Mouse (Mus musculus): ENCODE measurements around the gene Abhd2. TPM values are rescaled to one million over a fixed set of nuclear protein-coding genes. Genes with fewer than 3 reads are reported as not detected.

Gene Abhd2
- polyA plus RNA-seq, 1 experiment = 80.4 TPM

GRCm38 (mm10) chr7:79394666-79395065 lies 121.7 kb downstream of the Abhd2 start:
- TF ChIP-seq CTCF (IDR thresholded peaks at IDR 0.05; ENCODE audit: borderline replicate concordance, insufficient read depth, low read length) = no peak
- H3K4me3 ChIP-seq (ENCODE audit: insufficient read depth, low read length) = no peak overlapping the region
- no peaks in the 10 kb centered on the region for H3K4me1 ChIP-seq (ENCODE audit: control insufficient read depth, insufficient read depth, low read length)
- H3K27ac ChIP-seq (ENCODE audit: insufficient read depth, low read length) = no peak overlapping the region

GRCm38 (mm10) chr7:79395186-79395585 lies 122.2 kb downstream of the Abhd2 start:
- no peak for TF ChIP-seq POLR2A (IDR thresholded peaks at IDR 0.05; ENCODE audit: low read depth, low read length)
- no peak for TF ChIP-seq CTCF (IDR thresholded peaks at IDR 0.05; ENCODE audit: borderline replicate concordance, insufficient read depth, low read length)
- Histone ChIP-seq H3K27ac (ENCODE audit: insufficient read depth, low read length) (no peak overlapping the region), H3K4me3 (ENCODE audit: insufficient read depth, low read length) (no peak overlapping the region), H3K4me1 (ENCODE audit: control insufficient read depth, insufficient read depth, low read length) (no peaks in the 10 kb centered on the region)

GRCm38 (mm10) chr7:79397446-79397963 lies 124.5 kb downstream of the Abhd2 start:
- H3K27ac ChIP-seq (ENCODE audit: insufficient read depth, low read length) = no peak overlapping the region
- no peak for TF ChIP-seq CTCF (IDR thresholded peaks at IDR 0.05; ENCODE audit: borderline replicate concordance, insufficient read depth, low read length)
- TF ChIP-seq POLR2A (IDR thresholded peaks at IDR 0.05; ENCODE audit: low read depth, low read length) = no peak
- H3K4me1 ChIP-seq (ENCODE audit: control insufficient read depth, insufficient read depth, low read length) = no peaks in the 10 kb centered on the region
- H3K4me3 ChIP-seq (ENCODE audit: insufficient read depth, low read length) = no peak overlapping the region

DNA sequence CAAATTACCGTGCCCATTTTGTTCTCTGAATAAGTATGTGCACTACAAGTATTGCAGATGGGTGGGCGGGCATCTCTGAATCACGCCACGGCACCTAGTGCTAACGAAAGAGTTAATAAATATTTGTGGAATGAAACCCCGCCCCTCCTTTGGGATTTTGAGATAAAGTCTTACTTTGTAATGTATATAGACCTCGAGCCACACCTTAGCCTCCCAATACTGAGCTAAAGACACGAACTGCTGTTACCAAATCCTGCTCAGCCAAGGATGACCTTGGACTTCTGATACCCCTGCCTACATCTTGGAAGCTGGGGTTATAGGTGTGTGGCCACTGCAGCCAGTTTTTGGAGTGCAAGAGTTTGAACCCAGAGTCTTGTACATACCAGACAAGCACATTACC lies 125.4 kb downstream of the Abhd2 start:
- no peaks in the 10 kb centered on the region for H3K4me1 ChIP-seq (ENCODE audit: control insufficient read depth, insufficient read depth, low read length)
- TF ChIP-seq POLR2A (IDR thresholded peaks at IDR 0.05; ENCODE audit: low read depth, low read length) = no peak
- no peak for TF ChIP-seq CTCF (IDR thresholded peaks at IDR 0.05; ENCODE audit: borderline replicate concordance, insufficient read depth, low read length)
- no peak overlapping the region for H3K4me3 ChIP-seq (ENCODE audit: insufficient read depth, low read length)
- no peak overlapping the region for H3K27ac ChIP-seq (ENCODE audit: insufficient read depth, low read length)

DNA sequence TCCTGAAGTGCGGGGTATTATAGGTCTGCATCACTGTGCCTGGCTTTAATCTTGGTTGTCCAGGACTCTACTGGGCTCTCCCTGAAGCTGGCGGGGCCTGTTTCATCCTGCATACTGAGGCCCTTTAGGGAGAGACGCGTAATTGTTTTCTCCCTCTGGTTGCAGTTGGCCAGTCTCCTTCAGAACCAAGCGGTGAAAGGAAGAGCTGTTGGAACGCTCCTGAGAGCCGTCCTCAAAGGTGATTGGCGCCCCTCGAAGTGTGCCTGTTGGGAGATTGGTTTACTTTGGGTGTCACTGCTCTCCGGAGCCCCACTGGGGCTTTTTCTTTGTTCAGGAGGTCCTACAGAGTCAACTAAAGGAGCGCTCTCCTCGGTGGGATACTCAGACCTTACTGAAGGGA lies 126.0 kb downstream of the Abhd2 start:
- Histone ChIP-seq H3K27ac (ENCODE audit: insufficient read depth, low read length) (no peak overlapping the region), H3K4me3 (ENCODE audit: insufficient read depth, low read length) (no peak overlapping the region), H3K4me1 (ENCODE audit: control insufficient read depth, insufficient read depth, low read length) (no peaks in the 10 kb centered on the region)
- no peak for TF ChIP-seq CTCF (IDR thresholded peaks at IDR 0.05; ENCODE audit: borderline replicate concordance, insufficient read depth, low read length)

GRCm38 (mm10) chr7:79400296-79400695 lies 127.3 kb downstream of the Abhd2 start:
- H3K4me3 ChIP-seq (ENCODE audit: insufficient read depth, low read length) = no peak overlapping the region
- TF ChIP-seq POLR2A (IDR thresholded peaks at IDR 0.05; ENCODE audit: low read depth, low read length) (no peak), CTCF (IDR thresholded peaks at IDR 0.05; ENCODE audit: borderline replicate concordance, insufficient read depth, low read length) (no peak)
- H3K4me1 ChIP-seq (ENCODE audit: control insufficient read depth, insufficient read depth, low read length) = no peaks in the 10 kb centered on the region
- no peak overlapping the region for H3K27ac ChIP-seq (ENCODE audit: insufficient read depth, low read length)

DNA sequence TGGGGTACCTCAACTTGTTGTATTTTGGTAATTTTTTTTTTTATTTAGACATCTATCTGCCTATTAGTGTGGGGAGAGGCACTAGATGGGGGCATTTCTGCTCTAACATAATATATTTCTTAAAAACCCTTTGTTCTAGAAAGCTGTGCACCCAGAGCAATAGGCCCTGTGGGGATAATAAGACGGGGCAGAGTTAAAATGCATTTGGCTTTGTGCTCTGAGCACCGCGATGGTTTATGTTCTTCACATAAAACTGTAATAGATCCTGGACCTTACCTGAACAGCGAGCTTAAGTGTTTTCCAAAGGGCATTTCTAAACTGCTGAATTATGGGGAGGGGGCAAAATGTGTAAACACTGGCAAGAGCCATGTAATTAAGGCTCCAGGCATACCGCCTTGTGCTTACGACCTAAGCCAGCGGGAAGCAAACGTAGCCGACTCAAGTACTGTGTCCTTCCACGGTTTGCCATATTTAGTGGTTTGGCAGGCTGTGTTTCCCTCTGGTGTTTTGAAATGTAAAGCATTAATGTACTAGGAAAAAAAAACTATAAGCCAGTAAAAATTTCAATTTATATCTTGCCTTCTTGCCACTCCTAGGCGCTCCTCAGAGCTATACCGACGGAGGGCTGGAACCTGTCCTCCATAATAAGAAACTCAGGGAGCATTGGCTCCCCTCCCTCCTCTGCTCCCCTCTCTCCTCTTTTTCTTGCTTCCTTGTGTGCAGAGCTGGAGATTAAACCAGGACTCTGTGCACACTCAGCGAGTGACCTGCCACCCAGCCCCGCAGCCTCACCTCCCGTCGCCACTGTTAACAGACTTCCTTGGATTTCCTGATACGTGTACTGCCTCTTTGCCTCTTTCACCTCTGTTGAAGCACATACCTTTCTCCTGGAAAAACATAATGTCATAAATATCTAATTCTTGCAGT lies 141.7 kb downstream of the Abhd2 start:
- Histone ChIP-seq H3K4me3 (ENCODE audit: insufficient read depth, low read length) (no peak overlapping the region), H3K27ac (ENCODE audit: insufficient read depth, low read length) (no peak overlapping the region), H3K4me1 (ENCODE audit: control insufficient read depth, insufficient read depth, low read length) (no peaks in the 10 kb centered on the region)
- no peak for TF ChIP-seq CTCF (IDR thresholded peaks at IDR 0.05; ENCODE audit: borderline replicate concordance, insufficient read depth, low read length)
- TF ChIP-seq POLR2A (IDR thresholded peaks at IDR 0.05; ENCODE audit: low read depth, low read length) = no peak

Other genes with a start within 250 kb of the Abhd2 start
- 4.5 and 10.4 TPM in 2 replicates for gene Acan, start 219.7 kb upstream of the Abhd2 start, polyA plus RNA-seq (2011; ENCODE audit: insufficient read length, low read depth, missing spikeins)
- 0.63 TPM in 1 of 2 replicates, not detected in the other for gene Hapln3, start 142.2 kb upstream of the Abhd2 start, polyA plus RNA-seq (2011; ENCODE audit: insufficient read length, low read depth, missing spikeins)
- 217 and 303 TPM in 2 replicates for gene Mfge8, start 124.1 kb upstream of the Abhd2 start, polyA plus RNA-seq (2011; ENCODE audit: insufficient read length, low read depth, missing spikeins)
- not detected in 2 replicates for gene Rlbp1, start 113.8 kb downstream of the Abhd2 start, polyA plus RNA-seq (2011; ENCODE audit: insufficient read length, low read depth, missing spikeins)
- gene Fanci, start 118.7 kb downstream of the Abhd2 start, polyA plus RNA-seq (2011; ENCODE audit: insufficient read length, low read depth, missing spikeins) = 6.1 and 10.7 TPM in 2 replicates
- gene Polg, start 193.2 kb downstream of the Abhd2 start, polyA plus RNA-seq (2011; ENCODE audit: insufficient read length, low read depth, missing spikeins) = 53.6 and 60.5 TPM in 2 replicates